Mouse (Mus musculus) B cell, adult 2 months (primary cell): Measurements from ENCODE around the gene Itga6.

Experiments
- DNase-seq, 2 experiments: peaks; one replicate each; pipeline ENCODE4 v3.0.0; 2022

The Itga6 gene

GRCm38 (mm10) chr2:71805611-71806567 lies 60.5 kb downstream of the Itga6 start:
- DNase-seq, result no peak

- no peak for DNase-seq
Measured at GRCm38 (mm10) chr2:71809289-71809860, 64.0 kb downstream of the Itga6 start.

GRCm38 (mm10) chr2:71810010-71810409 lies 64.6 kb downstream of the Itga6 start:
- DNase-seq, result peak; percentile 10 to 25

- no peak for DNase-seq
Measured at GRCm38 (mm10) chr2:71810906-71811305, 65.5 kb downstream of the Itga6 start.

- DNase-seq, result peak; percentile 84 to 86
Measured at GRCm38 (mm10) chr2:71812221-71813021, 67.0 kb downstream of the Itga6 start.

- DNase-seq, result no peak
Measured at GRCm38 (mm10) chr2:71813022-71813358, 67.6 kb downstream of the Itga6 start.

- DNase-seq, result no peak
Measured at GRCm38 (mm10) chr2:71813371-71813770, 68.0 kb downstream of the Itga6 start.

- peak; percentile 70 to 75 for DNase-seq
Measured at GRCm38 (mm10) chr2:71814016-71814415, 68.6 kb downstream of the Itga6 start.

- no peak for DNase-seq
Measured at GRCm38 (mm10) chr2:71815279-71815678, 69.9 kb downstream of the Itga6 start.

GRCm38 (mm10) chr2:71816391-71817041 lies 71.1 kb downstream of the Itga6 start:
- peak; percentile 38 to 42 for DNase-seq

GRCm38 (mm10) chr2:71824146-71824545 lies 78.7 kb downstream of the Itga6 start:
- no peak for DNase-seq

GRCm38 (mm10) chr2:71827711-71828110 lies 82.3 kb downstream of the Itga6 start:
- no peak for DNase-seq

- DNase-seq, result no peak
Measured at GRCm38 (mm10) chr2:71828928-71829327, 83.5 kb downstream of the Itga6 start.

GRCm38 (mm10) chr2:71833626-71834025 lies 88.2 kb downstream of the Itga6 start:
- DNase-seq, result no peak

GRCm38 (mm10) chr2:71834371-71834770 lies 89.0 kb downstream of the Itga6 start:
- no peak for DNase-seq

- no peak for DNase-seq
Measured at GRCm38 (mm10) chr2:71835556-71835955, 90.1 kb downstream of the Itga6 start.

GRCm38 (mm10) chr2:71836232-71836631 lies 90.8 kb downstream of the Itga6 start:
- DNase-seq, result no peak

- DNase-seq, result no peak
Measured at GRCm38 (mm10) chr2:71837261-71837660, 91.8 kb downstream of the Itga6 start.

- DNase-seq, result peak; percentile 78 to 79
Measured at GRCm38 (mm10) chr2:71837791-71838190, 92.4 kb downstream of the Itga6 start.

GRCm38 (mm10) chr2:71843316-71843715 lies 97.9 kb downstream of the Itga6 start:
- peak in 1 of 2 experiments; percentile 8 for DNase-seq

- no peak for DNase-seq
Measured at GRCm38 (mm10) chr2:71844906-71845305, 99.5 kb downstream of the Itga6 start.

- DNase-seq, result peak; percentile 64 to 69
Measured at GRCm38 (mm10) chr2:71852161-71852560, 106.7 kb downstream of the Itga6 start.

GRCm38 (mm10) chr2:71855076-71855475 lies 109.7 kb downstream of the Itga6 start:
- no peak for DNase-seq
